Mouse (Mus musculus): ENCODE measurements around the gene Hist1h3i.
"Not testable (repeated sequence)": the region's sequence is repeated elsewhere in the genome, so short reads cannot be mapped to it uniquely, and the experiment has no call there.

Gene Hist1h3i

DNA sequence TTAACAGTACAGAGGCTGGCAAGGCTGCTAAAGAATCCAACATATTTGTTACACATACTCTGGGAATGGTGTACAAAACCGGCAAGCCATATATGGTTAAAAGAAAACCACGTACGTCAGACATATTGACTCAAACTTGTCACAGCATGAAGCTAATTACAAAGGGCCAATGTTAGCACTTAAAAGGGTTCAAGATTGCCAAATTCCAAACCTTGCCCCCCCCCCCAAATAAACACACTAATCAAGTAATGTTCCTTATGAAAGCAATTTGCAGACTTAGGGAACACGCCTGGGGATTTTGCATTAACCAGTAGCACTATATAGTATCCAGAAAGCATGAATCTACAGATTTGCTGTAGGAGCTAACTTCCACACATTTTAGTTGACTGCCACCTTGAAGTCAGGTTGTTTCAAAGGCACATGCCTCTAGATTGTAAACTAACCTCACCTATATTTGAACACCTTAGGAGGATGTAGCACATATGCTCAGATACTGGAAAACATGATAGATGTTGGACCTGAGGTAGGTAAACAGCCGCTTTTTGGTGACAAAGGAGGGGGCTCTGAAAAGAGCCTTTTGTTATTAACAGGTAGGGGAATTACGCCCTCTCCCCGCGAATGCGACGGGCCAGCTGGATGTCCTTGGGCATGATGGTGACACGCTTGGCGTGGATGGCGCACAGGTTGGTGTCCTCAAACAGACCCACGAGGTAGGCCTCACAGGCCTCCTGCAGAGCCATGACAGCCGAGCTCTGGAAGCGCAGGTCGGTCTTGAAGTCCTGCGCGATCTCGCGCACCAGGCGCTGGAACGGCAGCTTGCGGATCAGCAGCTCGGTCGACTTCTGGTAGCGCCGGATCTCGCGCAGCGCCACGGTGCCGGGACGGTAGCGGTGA is 562 bp downstream of the Hist1h3i start:
- not testable (repeated sequence) for DNase-seq

DNA sequence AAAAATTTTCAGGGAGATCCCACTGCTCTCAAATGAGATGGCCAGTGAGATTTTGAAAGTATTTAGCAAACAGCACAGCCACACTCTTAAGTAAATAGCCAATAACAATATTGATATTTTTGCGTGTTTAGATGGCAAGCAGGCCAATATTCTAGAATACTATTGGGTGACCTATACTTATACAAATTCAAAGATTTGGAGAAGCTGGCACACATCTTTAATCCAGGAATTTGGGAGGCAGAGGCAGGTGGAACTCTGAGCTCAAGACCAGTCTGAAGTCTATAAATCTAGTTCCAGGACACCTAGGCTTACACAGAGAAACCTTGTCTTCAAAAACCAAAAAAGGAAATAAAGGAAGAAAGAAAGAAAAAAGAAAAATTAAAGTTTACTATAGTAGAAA is 1.5 kb downstream of the Hist1h3i start:
- DNase-seq, result no peak

DNA sequence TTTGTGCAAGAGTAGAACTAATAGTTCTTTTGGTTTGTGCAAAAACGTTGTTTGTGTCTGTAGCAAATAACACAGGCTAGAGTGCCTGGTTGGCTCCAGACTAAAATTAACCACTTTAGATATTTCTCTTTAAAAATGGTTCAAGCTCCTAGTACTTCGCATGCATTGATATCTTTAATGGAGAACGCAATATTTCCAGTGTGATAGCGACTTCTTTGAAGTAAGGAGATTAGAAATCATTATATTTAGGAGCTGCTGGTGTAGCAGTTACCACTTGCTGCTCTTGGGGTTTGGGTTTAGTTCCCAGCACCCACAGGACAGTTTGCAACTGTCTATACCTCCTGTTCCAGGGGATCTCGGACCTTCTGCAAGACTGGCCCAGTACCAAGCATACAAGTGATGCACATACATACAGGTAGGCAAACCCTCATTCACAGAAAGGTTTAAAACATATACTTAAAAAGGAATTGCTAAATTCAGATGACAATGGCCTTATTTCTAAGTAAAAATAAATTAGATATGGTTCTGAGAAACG is 2.1 kb downstream of the Hist1h3i start:
- DNase-seq, result no peak

- peak; percentile 58 for DNase-seq
Measured at GRCm38 (mm10) chr13:21779767-21780731, 3.1 kb downstream of the Hist1h3i start, which contains the start of gene Hist1h1b. Gene Hist1h1b (minus strand): TSS chr13:21780625.

DNA sequence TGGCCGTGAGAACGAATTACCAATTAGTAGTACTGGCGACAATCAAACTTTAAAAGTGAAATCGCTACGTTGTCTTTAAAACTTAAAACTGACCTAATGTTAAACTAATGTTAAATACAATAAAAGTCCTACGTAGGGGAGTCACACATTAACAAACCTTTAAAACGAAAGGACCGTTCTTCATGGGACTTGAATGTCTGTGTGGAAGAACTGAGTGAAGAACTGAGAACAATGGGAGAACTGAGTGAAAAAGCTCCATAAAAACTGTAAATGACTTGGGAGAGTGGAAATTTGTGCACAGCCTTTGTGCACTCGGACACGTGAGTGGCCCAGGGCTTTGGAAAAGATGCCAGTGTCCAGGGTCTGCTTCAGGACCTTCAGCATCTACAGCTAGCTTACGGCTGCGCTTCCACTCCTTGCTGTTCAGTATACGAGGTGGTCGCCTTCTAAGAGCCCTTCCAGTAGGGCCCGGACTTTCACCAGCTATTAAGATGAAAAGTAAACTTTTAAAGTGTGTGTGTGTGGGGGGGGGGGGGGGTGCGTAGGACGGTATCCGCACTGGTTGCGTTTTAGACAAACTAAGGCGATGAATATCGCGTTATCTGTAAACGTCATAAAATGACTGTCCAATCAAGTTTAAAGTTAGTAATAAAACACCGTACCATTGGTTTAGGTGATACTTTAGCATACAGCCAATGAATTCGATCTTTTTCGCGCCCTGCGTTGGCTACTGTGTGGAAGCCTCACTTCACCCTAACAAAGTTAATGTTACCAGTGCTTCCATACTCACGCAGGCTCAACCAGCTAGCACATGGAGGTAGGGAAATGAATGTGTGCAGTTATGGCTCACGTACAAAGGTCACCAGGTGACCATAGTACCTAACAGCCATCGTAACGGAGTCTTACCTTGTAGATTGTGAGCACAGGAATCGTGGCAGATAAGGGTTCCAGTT is 4.1 kb downstream of the Hist1h3i start:
- peak; percentile 83 for DNase-seq

GRCm38 (mm10) chr13:21755707-21756106 is 27.5 kb downstream of the Hist1h3i start:
- no peak for DNase-seq

- DNase-seq, result peak; percentile 38
Measured at GRCm38 (mm10) chr13:21754294-21755001, 28.7 kb downstream of the Hist1h3i start.

- DNase-seq, result peak; percentile 75
Measured at GRCm38 (mm10) chr13:21753524-21754285, 29.5 kb downstream of the Hist1h3i start, which contains the start of the genes Hist1h2ak and Hist1h2bn. Gene Hist1h2ak (minus strand): TSS chr13:21753827. Gene Hist1h2bn (plus strand): TSS chr13:21754123.

DNA sequence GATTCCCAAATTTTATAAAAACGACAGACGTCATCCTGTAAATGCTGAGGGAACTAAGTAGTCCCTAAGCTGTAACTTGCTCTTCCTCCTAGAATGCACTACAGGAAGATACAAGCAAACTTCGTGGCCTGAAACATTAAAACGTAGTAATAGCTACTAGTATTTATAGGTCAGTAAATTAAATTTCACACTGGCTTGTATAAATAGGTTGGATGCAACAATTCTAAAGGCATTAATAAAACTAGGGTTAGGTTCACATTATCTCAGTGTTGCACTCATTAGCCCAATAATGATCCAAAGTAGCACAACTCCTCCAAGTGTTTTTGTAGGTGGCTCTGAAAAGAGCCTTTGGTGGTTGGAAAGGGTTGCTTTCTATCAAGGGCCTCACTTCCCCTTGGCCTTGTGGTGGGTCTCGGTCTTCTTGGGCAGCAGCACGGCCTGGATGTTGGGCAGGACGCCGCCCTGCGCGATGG is 30.1 kb downstream of the Hist1h3i start:
- no peak for DNase-seq

GRCm38 (mm10) chr13:21752356-21752755 is 30.8 kb downstream of the Hist1h3i start:
- DNase-seq, result no peak

DNA sequence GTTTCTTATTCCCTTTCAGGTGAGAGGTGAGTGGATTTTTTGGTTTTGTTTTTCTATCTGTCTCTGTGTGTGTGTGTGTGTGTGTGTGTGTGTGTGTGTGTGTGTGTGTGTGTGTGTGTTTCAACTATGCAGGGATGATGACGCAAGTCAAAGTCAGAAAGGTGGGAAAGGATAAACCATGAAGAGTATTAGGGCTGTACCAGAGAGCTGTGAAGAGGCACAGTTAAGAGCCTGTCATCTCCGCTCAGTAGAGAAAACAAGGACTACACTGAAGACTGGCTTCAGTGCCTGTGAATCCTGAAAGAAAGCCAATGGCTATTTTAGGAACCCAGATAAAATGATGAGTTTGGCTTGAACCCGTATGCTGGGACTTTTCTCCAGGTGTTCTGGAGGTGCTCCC is 31.3 kb downstream of the Hist1h3i start:
- no peak for DNase-seq

GRCm38 (mm10) chr13:21751417-21751816 is 31.8 kb downstream of the Hist1h3i start:
- no peak for DNase-seq

DNA sequence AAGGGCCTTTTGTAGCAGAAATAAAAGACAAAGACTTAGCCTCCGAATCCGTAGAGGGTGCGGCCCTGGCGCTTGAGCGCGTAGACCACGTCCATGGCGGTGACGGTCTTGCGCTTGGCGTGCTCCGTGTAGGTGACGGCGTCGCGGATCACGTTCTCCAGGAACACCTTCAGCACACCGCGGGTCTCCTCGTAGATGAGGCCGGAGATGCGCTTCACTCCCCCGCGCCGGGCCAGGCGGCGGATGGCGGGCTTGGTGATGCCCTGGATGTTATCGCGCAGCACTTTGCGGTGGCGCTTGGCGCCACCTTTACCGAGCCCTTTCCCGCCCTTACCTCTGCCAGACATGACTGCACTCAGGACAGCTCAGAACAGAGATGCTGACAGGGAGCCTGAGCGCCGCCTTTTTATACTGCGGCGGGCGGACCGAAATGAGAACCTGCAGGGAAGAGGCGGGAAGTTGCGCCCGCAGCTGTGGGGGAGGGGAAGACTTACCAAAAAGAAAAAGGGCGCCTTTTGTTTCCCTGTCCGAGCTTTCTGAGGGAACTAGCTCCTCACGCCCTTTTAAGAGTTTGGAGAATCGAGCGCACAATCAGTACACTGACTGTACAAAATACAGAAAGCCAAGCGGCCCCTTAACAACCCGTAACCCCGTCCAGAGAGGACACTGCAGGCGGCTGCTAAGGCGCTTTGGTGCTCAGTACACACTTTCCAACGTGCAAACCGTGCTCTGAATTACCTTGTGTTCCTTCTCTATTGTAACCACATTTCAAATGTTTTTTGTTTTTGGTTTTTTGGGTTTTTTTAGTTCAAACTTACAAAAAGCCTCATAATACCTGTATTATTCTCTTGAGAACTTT is 32.8 kb downstream of the Hist1h3i start, which contains the start of gene Hist1h4k:
Hist1h4k (minus strand) TSS at position 347 of the 859 bp plus-strand sequence.
- peak; percentile 91 for DNase-seq

DNA sequence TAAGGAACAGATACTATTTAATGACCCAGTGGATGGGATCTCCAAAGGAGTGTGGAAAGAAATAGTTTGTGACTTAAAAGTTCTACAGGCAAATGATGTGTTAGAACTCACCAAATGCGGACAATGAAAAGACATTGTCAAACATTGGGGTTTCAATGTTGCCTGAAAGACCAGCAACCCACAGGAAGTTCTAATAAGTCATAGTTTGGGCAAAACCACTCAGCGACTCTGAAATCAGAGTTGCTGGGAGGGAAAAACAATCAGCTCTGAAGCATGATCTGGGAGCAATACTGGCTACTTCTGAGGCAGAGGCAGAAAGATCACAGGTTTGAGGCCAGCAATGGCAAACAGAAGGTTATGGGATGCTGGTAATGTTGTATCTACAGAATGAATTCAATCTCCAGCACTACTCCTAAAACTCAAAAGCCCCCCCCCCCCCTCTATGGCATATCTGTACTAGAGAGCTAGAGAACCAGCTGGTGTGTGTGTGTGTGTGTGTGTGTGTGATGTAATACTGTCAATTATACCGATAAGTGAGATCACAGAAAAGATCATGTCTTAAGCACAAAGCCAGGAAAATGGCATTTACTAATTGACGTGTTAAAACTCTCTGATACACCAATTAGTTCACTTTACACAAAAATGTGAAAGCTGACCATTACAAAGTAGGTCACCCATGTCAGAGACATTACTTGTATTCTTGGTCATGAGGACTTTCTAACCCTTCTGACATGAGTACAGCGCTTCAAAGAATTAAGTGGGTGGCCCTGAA is 33.6 kb downstream of the Hist1h3i start:
- DNase-seq, result no peak

GRCm38 (mm10) chr13:21745006-21745405 is 38.2 kb downstream of the Hist1h3i start:
- DNase-seq, result no peak

GRCm38 (mm10) chr13:21734906-21735767 is 48.0 kb downstream of the Hist1h3i start, which contains the start of gene Hist1h4j:
Gene Hist1h4j (plus strand): TSS chr13:21735064.
- DNase-seq, result peak; percentile 79
